Mouse (Mus musculus) embryo, embryonic 10.5 days (tissue): ENCODE results near the gene Hspa12a.

ENCODE experiments used
- DNase-seq: peaks from one replicate; pipeline ENCODE4 v3.0.0-alpha.2; 2015; ENCODE audit warnings: low spot score

The Hspa12a gene

DNA sequence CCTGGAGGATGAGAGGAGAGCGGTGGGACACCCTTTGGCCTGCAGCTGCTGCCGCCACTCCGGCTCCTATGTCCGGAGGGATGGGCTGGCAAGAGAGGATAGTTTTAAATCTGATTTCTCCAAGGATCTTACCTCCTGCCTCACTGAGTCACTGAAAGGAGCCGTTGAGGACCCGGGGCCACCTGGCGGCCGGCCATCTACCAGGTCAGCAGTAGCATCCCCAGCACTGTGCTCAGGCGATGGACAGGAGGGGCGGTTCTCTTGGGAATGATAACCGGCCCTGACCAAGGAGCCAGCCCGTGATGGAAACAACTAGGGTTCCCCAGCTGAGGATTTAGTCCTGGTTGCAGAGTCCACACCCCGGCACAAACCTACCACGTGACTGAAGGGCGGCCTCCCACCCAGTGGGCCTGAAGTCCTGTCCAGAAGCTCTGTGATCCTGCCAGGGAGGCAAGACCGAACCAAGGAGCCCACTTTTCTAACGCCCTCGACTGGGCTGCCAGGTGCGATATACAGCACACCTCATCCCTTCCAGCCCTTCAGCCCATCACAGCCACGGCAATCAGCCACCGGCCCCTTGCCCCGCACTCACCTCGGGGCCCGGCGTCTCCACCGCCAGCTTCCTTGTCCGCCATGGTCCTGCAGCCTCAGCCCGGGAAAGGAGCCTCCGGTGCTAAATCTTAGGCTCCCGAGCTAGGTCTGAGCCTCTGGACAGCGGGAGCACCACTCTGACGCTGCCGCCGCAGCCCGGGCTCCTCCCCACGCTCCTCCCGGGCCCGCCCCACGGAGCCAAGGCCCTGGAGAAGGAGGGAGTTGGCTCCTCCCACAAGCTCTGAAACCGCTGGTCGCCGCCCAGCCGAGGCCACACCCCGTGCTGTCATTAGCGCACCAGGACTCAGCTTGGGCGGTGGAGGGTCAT is 82.9 kb downstream of the Hspa12a start:
- peak; percentile 93 for DNase-seq

- DNase-seq: peak; percentile 33
These were observed 83.6 kb downstream of the Hspa12a start for GRCm38 (mm10) chr19:58859831-58860254.

DNA sequence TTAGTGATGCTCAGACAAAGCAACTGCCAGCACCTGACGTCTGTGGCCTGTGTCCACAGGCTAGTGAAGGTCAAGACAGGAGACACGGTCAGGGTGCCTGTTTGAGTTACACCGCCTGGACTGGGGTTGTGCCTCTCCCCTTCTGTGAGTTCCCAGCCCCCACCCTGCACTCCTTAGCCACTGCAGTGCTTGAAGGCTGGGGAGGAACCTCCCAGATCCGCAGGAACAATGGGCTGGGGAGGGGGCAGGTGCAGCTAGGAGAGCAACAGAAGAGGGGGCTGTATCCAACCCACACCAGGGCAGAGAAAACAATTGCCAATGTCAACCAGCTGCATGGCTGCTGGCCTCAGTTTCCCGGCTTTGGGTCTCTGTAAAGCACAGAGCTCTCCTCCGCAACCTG is 84.1 kb downstream of the Hspa12a start:
- DNase-seq: no peak

GRCm38 (mm10) chr19:58856129-58856855 is 87.2 kb downstream of the Hspa12a start:
- DNase-seq: no peak

DNA sequence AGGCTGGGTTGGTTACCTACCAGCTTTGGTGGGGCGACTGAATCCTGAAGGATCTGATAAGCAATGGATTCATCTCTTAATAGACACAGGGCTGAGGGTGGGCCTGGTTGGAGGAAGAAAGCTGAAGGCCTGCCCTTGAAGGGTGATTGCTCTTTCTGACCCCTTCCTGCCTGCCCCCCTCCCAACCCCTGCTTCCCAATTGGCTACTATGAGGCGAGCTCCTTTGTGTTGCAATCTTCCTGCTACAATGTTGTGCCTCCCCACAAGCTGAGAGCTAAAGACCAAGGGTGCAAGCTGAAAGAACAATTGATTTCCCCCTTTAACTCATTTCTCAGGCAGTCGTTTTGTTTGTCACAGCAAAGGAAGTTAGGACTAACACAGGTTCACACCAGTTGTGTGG is 88.6 kb downstream of the Hspa12a start:
- DNase-seq: no peak

DNA sequence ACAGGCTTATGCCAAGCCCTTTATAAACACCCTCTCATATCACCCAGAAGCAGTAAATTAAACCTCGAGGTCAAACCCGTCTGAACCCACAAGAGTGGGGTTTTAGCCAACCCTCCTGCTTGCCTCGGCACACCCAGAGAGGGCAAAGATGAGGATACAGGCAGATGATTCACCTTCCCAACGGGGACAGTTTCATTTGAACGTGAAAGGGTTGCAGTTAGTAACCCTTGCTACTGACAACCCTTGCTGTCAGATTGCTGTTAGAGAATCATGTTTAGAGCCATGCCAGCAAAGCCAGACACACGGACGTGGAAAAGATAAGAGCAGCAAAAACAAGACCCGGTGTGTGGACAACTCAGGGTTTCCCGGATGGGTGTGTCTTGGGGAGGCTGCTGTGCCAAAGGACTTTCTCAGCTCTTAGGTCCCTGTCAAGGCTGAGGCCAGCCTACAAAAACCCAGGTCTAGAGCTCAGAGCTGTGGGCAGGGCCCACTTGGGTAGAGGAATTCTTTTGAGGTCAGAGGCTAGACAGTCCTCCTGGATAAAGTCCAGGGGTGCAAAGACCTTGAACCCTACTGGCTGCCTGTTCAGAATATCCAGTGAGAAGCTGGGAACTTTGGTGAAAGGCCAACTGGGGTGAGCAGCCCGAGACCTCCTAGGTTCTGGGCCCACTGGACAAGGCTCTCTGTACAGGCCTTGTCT is 90.3 kb downstream of the Hspa12a start:
- DNase-seq: no peak

DNA sequence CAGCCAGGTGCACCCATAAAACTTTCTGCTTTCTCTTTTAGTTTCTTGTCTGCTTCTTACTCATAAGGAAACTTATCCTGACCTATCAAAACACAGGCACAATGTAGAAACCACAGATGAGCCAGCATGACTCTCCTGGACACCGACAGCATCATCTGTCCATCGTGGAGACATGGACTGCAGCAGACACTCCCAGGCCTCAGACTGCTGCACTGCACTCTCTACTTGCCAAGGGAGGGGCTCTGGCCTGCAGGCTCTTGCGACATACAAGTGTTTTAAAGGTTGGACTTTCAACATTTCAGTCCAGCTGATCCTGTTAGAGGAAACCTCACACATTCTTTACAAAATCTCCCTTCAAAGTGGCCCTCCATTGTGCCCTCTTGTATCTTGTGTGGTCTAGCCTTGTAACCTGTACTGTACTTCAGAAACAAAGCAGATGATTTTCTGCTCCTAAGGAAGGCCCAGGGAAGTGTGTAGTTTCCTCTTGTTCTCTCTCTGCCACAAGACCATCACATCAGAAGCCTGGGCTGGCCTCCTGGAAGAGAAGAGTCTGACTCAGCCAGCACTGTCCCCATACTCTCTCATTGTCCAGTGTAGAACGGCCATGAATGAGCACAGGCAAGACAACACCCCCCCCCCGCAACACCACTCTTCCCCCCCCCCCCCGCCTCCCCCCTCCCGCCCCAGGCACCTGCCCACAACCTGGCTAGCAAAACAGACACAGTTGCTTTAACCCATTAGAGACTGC is 92.6 kb downstream of the Hspa12a start:
- DNase-seq: no peak

GRCm38 (mm10) chr19:58849333-58850131 is 93.9 kb downstream of the Hspa12a start:
- no peak for DNase-seq

DNA sequence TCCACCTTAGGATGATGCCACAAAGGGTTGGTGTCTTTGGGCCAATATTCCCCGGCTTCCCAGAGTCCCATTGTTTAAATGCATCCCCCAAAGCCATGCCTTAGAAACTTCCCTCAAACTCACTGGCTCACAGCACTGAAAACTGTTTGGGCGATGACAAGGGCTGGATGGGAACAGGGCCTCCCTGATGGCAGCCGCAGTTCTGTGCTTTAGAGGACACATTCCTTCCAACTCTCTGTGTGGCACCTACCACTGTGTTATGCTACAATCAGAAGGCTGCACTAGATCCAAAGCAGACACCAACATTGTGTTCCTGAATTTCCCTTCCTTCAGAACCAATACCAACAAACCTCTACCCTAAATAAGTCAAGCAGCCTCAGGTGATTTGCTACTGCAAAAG is 99.8 kb downstream of the Hspa12a start:
- no peak for DNase-seq

- DNase-seq: no peak
These were observed 102.7 kb downstream of the Hspa12a start for GRCm38 (mm10) chr19:58840721-58841271.

DNA sequence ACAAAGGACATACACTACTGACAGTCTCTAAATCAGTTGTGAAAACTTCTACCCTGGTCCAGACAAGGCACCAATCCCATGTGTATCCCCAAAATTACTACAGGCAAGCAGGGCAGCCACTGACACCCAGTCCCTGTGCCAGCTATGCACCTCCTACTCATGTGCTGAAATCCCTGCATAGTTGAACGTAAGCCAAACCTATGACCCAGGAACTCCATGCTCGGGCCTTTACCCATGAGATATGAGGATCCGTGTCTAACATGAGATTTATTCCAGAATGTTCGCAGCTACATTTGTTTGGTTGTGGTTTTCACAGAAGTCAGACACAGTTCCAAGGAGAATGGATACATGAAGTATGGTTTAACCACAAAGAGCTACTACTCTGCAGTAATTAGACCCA is 103.6 kb downstream of the Hspa12a start:
- no peak for DNase-seq

GRCm38 (mm10) chr19:58839345-58839744 is 104.1 kb downstream of the Hspa12a start:
- DNase-seq: no peak

DNA sequence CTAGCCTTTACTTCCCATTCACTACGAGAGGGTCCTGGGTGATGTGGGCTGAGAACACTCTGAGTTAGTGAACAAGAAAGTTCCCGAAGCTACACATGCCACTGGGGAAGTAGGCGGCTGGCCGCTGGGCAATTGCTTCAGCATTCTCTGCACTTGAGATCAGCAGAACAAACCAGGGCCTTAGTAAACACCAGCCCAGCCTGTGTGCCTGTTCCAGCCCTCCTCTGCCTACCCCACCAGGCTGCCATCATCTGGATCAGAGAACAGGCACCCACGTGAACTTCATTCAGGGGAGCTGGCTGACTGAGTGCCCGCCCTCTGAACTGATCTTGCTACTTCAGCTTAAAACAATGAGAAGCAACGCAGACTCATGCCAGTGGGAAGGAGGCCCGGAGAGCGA is 104.7 kb downstream of the Hspa12a start:
- no peak for DNase-seq

DNA sequence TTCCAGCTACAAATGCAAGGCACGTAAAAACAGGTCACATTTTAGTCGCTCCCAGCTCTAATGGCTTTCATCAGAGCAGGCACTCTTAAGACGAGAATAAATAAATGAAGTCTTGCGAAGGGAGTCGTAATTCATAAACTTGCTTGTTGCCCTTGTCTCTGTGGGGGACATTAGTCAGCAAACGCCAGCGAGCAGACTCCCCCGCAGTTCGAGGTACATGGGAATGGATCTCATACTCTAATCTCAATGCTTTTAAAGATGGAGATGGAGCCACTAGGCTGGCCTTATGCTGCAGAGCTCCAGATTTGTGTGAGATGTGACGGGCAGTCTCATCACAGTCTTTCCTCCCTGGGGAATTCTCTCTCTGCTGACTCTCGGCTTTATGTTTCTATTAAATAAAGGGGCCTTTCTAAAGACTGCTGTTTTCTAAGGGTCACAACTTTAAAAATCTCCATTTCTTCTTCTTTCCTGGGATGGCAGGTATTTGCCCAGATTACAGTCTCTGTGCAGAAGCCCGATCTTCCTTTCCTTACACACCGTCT is 109.7 kb downstream of the Hspa12a start:
- peak; percentile 27 for DNase-seq

GRCm38 (mm10) chr19:58832988-58833387 is 110.5 kb downstream of the Hspa12a start:
- no peak for DNase-seq

DNA sequence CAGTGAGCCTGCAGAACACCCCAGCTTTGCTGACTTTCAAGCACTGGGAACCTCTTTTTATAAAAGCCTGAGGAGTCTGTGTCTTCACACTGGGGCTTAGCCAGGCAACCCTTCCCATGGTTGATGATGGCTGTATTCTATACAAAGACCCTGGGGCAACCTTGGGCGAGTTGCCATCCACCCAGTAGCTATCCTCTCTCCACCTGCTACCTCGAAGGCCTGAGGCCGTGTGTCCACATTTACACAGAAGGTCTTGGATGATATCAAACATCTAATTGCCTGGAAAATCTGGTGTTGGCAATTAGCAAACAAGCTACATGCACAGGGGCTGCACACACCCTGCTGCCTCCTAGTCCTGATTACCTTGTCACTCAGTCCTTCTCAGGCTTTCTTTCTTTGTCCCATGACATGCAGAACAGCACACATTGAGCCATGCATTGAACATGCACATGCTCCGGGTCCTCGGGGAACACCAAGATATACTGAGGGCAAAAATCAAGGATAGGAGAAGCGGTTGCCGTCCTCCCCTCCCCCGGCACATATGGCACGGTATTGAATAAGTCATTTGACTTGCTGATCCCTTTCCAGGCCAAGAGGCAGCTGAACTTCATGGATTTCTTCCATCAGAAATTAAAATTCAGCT is 112.1 kb downstream of the Hspa12a start:
- peak; percentile 22 for DNase-seq

GRCm38 (mm10) chr19:58830182-58830581 is 113.3 kb downstream of the Hspa12a start:
- no peak for DNase-seq

DNA sequence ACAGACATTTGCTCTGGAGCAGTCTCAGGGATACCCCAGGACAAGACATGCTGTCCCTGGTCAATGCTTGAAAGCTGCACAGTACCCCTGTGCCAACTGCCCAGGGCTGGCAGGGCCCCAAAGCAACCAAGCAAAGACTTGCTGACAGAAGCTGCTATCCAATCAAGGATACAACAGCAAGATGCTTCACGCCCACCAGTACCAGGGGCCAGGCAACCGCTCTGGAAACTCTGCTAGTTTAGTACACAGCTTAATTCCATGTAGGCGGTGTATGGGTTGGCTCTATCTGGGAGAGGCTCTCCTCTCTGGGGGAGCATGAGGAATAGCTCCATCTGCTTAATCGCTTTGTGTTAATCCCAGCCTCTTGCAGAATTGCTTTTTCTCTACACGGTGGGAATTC is 113.9 kb downstream of the Hspa12a start:
- no peak for DNase-seq

GRCm38 (mm10) chr19:58827656-58828055 is 115.8 kb downstream of the Hspa12a start:
- no peak for DNase-seq

GRCm38 (mm10) chr19:58824316-58824715 is 119.1 kb downstream of the Hspa12a start:
- DNase-seq: no peak
